Mouse (Mus musculus): Measurements from ENCODE around the gene Mecom. TPM values are rescaled to one million over a fixed set of nuclear protein-coding genes. Genes with fewer than 3 reads are reported as not detected.

Gene Mecom
- total RNA-seq, 2 experiments from 2014 or later, result 14.7 to 41.9 TPM

GRCm38 (mm10) chr3:30370860-30371455 is 176.8 kb downstream of the Mecom start:
- DNase-seq (ENCODE audit: low spot score in 2 of 2), result no peak

- no peak for DNase-seq (ENCODE audit: low spot score in 2 of 2)
Measured at GRCm38 (mm10) chr3:30366621-30367020, 181.2 kb downstream of the Mecom start.

DNA sequence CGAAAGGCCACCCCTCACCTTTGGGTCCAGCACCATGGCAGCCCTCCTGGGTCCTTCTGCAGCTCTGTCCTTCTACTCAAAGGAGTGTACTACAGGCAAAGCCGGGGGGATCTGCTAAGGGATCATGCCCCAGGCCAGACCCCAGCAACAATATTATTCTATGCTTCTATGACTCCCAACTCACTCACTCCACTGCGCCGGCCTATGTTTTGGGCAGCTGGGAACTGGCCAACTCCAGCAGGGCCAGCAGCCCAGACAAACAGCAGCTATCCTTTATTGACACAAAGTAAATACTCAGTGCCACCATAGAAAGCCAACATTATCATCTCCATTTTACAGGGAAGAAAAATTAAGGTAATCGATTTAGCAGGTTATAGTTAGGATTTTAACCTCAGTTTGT is 186.6 kb downstream of the Mecom start:
- DNase-seq (ENCODE audit: low spot score in 2 of 2), result no peak

GRCm38 (mm10) chr3:30353878-30354727 is 193.7 kb downstream of the Mecom start:
- DNase-seq (ENCODE audit: low spot score in 2 of 2), result no peak

DNA sequence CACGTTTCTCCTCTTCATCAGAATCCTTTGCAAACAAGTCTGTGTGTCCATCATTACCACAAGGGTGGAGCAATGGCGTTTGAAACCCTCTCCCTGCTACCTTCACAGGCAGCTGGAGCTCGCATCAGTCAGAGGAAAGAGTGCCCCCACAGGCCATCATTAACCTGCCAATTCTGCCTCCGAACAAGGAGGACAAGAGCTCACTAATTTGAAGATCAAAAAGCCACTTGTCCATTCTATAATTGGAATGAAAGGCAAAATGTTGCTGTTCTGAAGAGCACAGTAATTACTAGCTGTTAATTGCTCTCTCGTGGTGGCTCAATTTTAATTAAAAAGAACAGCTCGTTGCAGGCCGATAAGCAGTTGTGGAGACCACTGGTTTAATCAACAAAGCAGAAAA is 198.5 kb downstream of the Mecom start:
- DNase-seq (ENCODE audit: low spot score in 2 of 2), result no peak

DNA sequence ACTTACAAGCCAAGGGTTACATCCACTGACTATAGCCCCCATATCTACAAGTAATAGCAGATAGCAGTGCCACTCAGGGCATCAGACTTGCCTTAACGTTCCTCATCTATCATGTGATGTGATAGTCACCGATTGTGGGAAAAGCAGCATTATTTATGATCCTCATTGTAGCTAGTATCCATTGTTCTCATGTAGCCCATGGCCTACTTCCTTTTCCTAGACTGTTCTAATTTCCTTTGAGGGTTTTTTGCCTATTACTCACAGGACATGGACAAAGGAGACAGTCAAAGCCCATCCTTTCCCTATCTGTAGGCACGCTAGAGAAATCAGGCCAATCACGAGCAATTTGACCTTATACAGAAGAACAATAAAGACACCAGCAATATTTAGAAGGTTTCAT is 203.7 kb downstream of the Mecom start:
- no peak for DNase-seq (ENCODE audit: low spot score in 2 of 2)

- DNase-seq (ENCODE audit: low spot score in 2 of 2), result no peak
Measured at GRCm38 (mm10) chr3:30332337-30332736, 215.5 kb downstream of the Mecom start.

GRCm38 (mm10) chr3:30330476-30330875 is 217.3 kb downstream of the Mecom start:
- DNase-seq (ENCODE audit: low spot score in 2 of 2), result no peak

- DNase-seq (ENCODE audit: low spot score in 2 of 2), result no peak
Measured at GRCm38 (mm10) chr3:30330021-30330420, 217.8 kb downstream of the Mecom start.

DNA sequence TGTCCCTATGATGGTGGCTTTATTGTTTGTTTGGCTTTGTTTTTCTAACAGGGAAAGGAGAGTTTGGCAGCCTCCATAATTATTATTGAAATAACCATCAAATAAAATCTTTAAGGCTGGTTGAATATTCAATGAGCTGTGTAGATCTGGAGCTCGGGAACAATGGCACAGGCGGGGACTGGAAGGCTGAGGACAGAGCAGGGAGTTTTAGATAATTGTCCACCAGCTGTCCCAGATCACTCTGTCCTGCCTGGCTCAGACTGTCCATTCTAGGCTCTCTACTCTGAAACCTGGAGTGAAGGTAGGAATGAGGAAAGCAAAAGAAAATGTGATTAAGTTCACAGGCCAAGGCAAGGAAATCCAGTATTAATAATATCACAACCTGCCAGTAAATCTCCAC is 232.9 kb downstream of the Mecom start:
- DNase-seq (ENCODE audit: low spot score in 2 of 2), result no peak

GRCm38 (mm10) chr3:30308081-30308480 is 239.7 kb downstream of the Mecom start:
- no peak for DNase-seq (ENCODE audit: low spot score in 2 of 2)

- DNase-seq (ENCODE audit: low spot score in 2 of 2), result no peak
Measured at GRCm38 (mm10) chr3:30307601-30308000, 240.2 kb downstream of the Mecom start.

GRCm38 (mm10) chr3:30306080-30306479 is 241.7 kb downstream of the Mecom start:
- DNase-seq (ENCODE audit: low spot score in 2 of 2), result no peak

- no peak for DNase-seq (ENCODE audit: low spot score in 2 of 2)
Measured at GRCm38 (mm10) chr3:30299460-30299859, 248.3 kb downstream of the Mecom start.

GRCm38 (mm10) chr3:30294433-30294832 is 253.4 kb downstream of the Mecom start:
- DNase-seq (ENCODE audit: low spot score in 2 of 2), result no peak

DNA sequence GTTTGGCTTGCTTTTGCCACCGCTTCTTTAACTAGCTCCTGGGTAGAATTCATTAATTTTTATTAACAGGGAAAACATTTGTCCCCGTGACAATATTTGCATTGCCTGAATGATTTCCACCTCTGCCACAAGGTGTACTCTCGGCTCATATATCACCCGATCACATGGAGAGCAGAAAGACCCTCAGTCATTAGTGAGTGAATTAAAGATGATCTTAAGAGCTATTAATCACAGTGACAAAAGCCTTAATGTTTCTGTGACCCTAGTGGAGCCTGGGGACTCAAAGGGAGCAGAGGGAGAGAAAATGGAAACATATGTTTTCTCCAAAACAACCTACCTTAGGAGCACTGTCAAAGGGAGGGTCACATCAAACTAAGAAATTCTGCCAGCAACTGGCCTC is 261.3 kb downstream of the Mecom start:
- no peak for DNase-seq (ENCODE audit: low spot score in 2 of 2)

- DNase-seq (ENCODE audit: low spot score in 2 of 2), result no peak
Measured at GRCm38 (mm10) chr3:30284094-30284493, 263.7 kb downstream of the Mecom start.

- DNase-seq (ENCODE audit: low spot score in 2 of 2), result no peak
Measured at GRCm38 (mm10) chr3:30283562-30283961, 264.2 kb downstream of the Mecom start.

GRCm38 (mm10) chr3:30277569-30277968 is 270.2 kb downstream of the Mecom start:
- DNase-seq (ENCODE audit: low spot score in 2 of 2), result no peak

DNA sequence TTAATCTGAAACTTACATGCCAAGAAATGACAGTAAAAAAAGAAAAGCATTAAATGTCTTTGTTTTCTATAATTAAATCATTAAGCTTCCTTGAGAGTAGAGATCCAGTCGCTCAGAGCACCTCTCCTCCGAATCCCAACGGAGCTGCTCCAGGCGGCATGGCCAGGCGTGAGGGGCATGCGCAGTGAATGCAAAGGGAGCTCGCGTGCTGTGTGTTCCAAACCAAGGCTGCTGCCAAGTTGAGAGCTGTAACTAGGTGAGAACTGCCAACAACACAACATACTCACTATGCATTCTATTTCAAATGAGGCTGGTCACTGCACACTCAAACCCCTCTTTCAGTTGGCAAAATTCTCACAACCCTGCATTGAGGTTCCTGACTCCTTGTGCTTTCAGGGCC is 271.7 kb downstream of the Mecom start:
- no peak for DNase-seq (ENCODE audit: low spot score in 2 of 2)

DNA sequence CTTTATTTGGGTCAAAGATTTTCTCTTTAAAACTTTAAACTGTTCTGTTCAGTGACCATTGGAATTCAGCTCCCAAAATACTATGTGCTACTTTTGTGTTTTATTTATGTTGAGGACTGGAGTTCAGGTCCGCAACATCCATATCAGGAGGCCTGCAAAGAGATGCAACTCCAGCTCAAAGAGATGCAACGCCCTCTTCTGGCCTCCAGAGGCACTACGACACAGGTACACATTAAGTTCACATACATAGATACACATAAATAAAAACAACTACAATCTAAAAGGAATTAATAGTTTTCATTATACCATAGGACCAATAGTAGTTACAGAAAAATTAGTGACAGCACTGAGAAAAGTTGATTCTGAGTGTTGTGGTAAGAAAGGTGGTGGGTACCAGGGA is 278.6 kb downstream of the Mecom start:
- DNase-seq (ENCODE audit: low spot score in 2 of 2), result no peak

DNA sequence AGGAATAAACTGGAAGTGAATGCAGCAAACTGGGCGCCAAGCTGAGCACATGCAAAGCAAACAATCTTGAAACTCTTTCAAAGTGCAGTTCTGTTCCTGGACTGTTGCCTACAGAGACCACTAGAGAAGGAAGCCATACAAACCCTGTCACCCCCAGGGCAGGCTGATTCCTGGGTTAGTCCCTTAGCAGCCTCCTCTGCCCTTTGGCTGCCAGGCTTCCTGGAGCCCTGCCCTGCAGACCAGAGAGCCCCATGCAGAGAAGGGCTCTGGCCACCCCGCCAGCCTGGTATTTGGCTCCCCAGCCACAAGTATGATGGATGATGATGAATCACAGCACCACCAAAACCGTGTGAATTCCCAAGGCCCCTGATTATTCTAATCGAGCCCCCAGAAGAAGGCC is 286.9 kb downstream of the Mecom start:
- no peak for DNase-seq (ENCODE audit: low spot score in 2 of 2)

DNA sequence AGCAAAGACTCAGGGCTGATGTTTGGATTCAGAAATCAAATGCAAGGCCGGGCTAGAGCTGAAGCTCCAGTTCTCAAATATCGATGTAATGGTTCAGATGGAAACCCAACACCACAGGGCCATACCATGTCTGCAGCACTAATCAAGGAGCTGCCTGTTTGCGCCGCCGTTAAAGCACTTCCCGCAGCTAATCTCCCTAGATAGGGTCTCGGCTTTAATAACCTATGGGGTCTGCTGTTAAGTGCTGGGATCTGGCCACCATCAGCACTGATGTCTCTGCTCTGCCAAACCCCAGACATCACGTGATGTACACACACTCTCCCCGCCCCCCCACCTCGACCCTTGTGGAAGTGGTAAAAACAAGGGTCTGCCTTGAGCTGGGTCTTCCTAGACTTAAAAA is 289.4 kb downstream of the Mecom start:
- DNase-seq (ENCODE audit: low spot score in 2 of 2), result no peak

All from adrenal gland, postnatal 4 days (tissue).